Mouse (Mus musculus) liver, postnatal 0 days (tissue): ENCODE results near the gene Dock10. TPM values are rescaled to one million over a fixed set of nuclear protein-coding genes. Genes with fewer than 3 reads are reported as not detected.

Experiments used
- ATAC-seq: fragments of 200-750 bp; cut with Nextera tagmentation; 2 replicates; pipeline ENCODE4 v1.8.0; 2017; ENCODE audit warnings: mild to moderate bottlenecking, moderate library complexity
- DNase-seq: peaks from one replicate; pipeline ENCODE4 v3.0.0-alpha.2; 2016
- H3K27ac ChIP-seq: fragments of 300-500 bp; sonication (generic); 2 replicates; pipeline ENCODE4 v1.5.1; 2014; ENCODE audit warnings: antibody characterized with exemption, moderate library complexity, mild to moderate bottlenecking, low read depth
- H3K27me3 ChIP-seq: fragments of 300-500 bp; sonication (generic); 2 replicates; pipeline ENCODE4 v1.6.1; 2014; ENCODE audit warnings: low read length, control low read depth, mixed read lengths; ENCODE audit not compliant: insufficient read depth
- H3K36me3 ChIP-seq: fragments of 300-500 bp; sonication (generic); replicated peaks from 2 replicates; pipeline ENCODE4 v1.6.1; 2014; ENCODE audit warnings: mild to moderate bottlenecking, control low read depth, low read length, moderate library complexity, mixed read lengths; ENCODE audit not compliant: insufficient read depth
- H3K4me1 ChIP-seq: fragments of 300-500 bp; sonication (generic); 2 replicates; pipeline ENCODE4 v1.6.1; 2014; ENCODE audit warnings: antibody characterized with exemption, mild to moderate bottlenecking, control low read depth; ENCODE audit not compliant: insufficient read depth
- H3K4me2 ChIP-seq: fragments of 300-500 bp; sonication (generic); 2 replicates; pipeline ENCODE4 v1.6.1; 2014; ENCODE audit warnings: low read depth, mild to moderate bottlenecking, low read length, moderate library complexity, mixed read lengths
- H3K4me3 ChIP-seq: fragments of 300-500 bp; sonication (generic); 2 replicates; pipeline ENCODE4 v1.5.1; 2014; ENCODE audit warnings: low read depth, low read length
- H3K9ac ChIP-seq: fragments of 300-500 bp; sonication (generic); replicated peaks from 2 replicates; pipeline ENCODE4 v1.6.1; 2014; ENCODE audit warnings: mild to moderate bottlenecking, moderate library complexity
- H3K9me3 ChIP-seq: fragments of 300-500 bp; sonication (generic); 2 replicates; pipeline ENCODE4 v1.6.1; 2016; ENCODE audit warnings: mild to moderate bottlenecking, control low read depth, low read length, mixed read lengths
- CTCF ChIP-seq: sonication (generic); IDR thresholded peaks from 2 replicates; pipeline ENCODE4 v1.5.1; 2016; ENCODE audit warnings: antibody characterized with exemption, low read depth
- EP300 ChIP-seq: IDR thresholded peaks from 2 replicates; pipeline ENCODE4 v1.6.1; 2016; ENCODE audit warnings: antibody characterized with exemption, low read depth, mild to moderate bottlenecking
- WGBS: fragments of 180-500 bp; shearing (Covaris S2); extraction: QIAGEN DNeasy Blood & Tissue Kit; methylation state at CpG from one replicate; pipeline ENCODE4 v1.1.7; 2014; ENCODE audit not compliant: insufficient replicate concordance; 5-methylcytosine and 5-hydroxymethylcytosine counted together
- polyA plus RNA-seq: library from polyadenylated mRNA; unstranded; fragments of >200 nt; fragmentation: Nextera tagmentation; extraction: Ambion mirVana; gene quantifications from 2 replicates; pipeline ENCODE4 v1.2.1, GENCODE M21; 2015

Dock10 gene
- polyA plus RNA-seq, 1 experiment from 2014 or later = 3.3 TPM

GRCm38 (mm10) chr1:80763042-80763950, 5.0 kb upstream of the Dock10 start:
- Histone ChIP-seq H3K4me1 (no peaks in the 10 kb centered on the region), H3K9ac (no peak overlapping the region), H3K4me2 (no peak overlapping the region), H3K27ac (no peak overlapping the region), H3K4me3 (no peak overlapping the region), H3K27me3 (peaks cover 4% of the 10 kb centered on the region; the same call in 1 of the 2 replicates), H3K9me3 (no peaks in the 10 kb centered on the region), H3K36me3 (no peaks in the 10 kb centered on the region)
- WGBS = 39% methylated on average over 4 of the region's 4 CpGs
- ATAC-seq (no peak), DNase-seq (no peak)
- TF ChIP-seq CTCF = no peak

DNA sequence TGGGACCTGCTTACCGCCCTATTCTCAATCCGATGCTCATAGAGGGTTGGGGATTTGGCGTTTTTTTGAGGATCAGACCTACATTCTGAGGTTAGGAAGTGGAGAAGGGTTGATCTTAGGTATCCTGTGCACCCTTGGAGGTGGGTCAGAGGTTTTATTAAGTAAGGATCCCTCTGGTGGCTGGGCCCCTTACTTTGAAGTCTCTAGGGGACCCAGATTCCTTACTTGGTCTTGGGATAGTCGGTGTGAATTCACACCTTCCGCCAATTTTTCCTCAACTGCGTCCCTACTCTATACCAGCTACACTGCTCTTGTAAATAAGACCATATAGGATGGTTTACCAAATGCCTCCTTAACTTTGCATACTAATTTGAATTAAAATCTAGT, 464 bp upstream of the Dock10 start:
- Histone ChIP-seq H3K9me3 (no peaks in the 10 kb centered on the region), H3K36me3 (no peaks in the 10 kb centered on the region), H3K9ac (peak overlapping the region; percentile 65), H3K4me1 (0 out of 2 replicates have a peak, but pooled peaks cover 2% of the 10 kb centered on the region), H3K27ac (0 out of 2 replicates have a peak overlapping the region, but pooled peaks have one; percentile 22), H3K27me3 (peaks cover 10% of the 10 kb centered on the region; the same call in 1 of the 2 replicates), H3K4me2 (peak overlapping the region; percentile 82), H3K4me3 (peak overlapping the region; percentile 64)
- ATAC-seq (no peak), DNase-seq (no peak)
- 17% methylated on average over 6 of the region's 6 CpGs for WGBS
- TF ChIP-seq CTCF (no peak), EP300 (no peak)

- Histone ChIP-seq H3K9me3 (no peaks in the 10 kb centered on the region), H3K4me2 (peak overlapping the region; percentile 82), H3K4me3 (peak overlapping the region; percentile 64), H3K9ac (peak overlapping the region; percentile 65; the same call in 1 of the 2 replicates), H3K4me1 (0 out of 2 replicates have a peak, but pooled peaks cover 2% of the 10 kb centered on the region), H3K27me3 (peaks cover 10% of the 10 kb centered on the region; the same call in 1 of the 2 replicates), H3K36me3 (no peaks in the 10 kb centered on the region), H3K27ac (peak overlapping the region; percentile 48; the same call in 1 of the 2 replicates)
- WGBS = 0% methylated on average over 6 of the region's 6 CpGs
- TF ChIP-seq EP300 = no peak
- no peak for TF ChIP-seq CTCF
- DNase-seq (no peak), ATAC-seq (0 out of 2 replicates have a peak, but pooled peaks have one; percentile 3)
Observed at GRCm38 (mm10) chr1:80757650-80757976, 714 bp downstream of the Dock10 start.

DNA sequence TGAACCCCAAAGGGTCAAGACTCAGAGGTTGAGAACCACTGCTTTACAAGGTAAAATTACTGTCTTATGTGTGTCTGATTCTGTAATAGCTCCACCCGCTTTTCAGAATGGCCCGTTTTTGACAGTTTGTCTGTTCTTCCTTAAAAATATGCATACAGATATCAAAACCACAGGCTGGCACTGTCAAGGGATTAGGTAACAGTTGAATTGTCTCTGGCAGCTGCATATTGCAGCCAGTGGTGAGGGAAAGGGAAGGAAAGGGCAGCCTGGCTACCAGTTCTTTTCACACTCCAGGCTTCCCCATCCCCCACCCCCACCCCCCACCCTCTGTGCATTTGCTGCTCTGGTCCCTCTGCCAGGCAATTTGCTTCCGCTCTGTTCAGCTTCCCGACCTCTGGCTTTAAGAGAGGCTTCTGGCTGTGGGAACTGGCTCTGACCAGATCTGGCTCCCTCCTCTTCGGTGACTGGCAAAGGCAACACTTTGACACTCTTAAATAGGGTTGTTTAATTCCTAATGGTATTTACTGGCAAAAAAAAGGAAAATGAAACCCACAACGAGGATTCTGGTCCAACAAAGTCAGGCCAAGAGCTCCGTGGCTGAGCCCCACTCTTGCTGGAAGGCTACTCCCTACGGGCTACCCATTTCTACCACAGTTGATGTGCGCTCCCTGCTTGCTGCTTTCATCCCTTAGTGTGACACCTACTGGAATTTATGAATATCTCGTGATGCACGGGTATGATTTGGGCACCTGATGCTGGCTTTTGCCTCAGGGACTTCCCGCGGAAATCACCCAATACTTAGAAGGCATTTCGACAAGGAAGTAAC, 1.3 kb downstream of the Dock10 start:
- Histone ChIP-seq H3K9ac (0 out of 2 replicates have a peak overlapping the region, but pooled peaks have one; percentile 65), H3K4me1 (0 out of 2 replicates have a peak, but pooled peaks cover 2% of the 10 kb centered on the region), H3K4me3 (peak overlapping the region; percentile 64), H3K27ac (peak overlapping the region; percentile 48; the same call in 1 of the 2 replicates), H3K4me2 (peak overlapping the region; percentile 82), H3K27me3 (peaks cover 10% of the 10 kb centered on the region; the same call in 1 of the 2 replicates), H3K36me3 (no peaks in the 10 kb centered on the region), H3K9me3 (no peaks in the 10 kb centered on the region)
- 3% methylated on average over 14 of the region's 14 CpGs for WGBS
- TF ChIP-seq CTCF (peak; percentile 32; the same call in 1 of the 2 replicates), EP300 (peak; percentile 82)
- ATAC-seq (peak; percentile 69), DNase-seq (peak; percentile 22)

- Histone ChIP-seq H3K27ac (no peak overlapping the region), H3K36me3 (no peaks in the 10 kb centered on the region), H3K4me2 (no peak overlapping the region), H3K27me3 (peaks cover 10% of the 10 kb centered on the region; the same call in 1 of the 2 replicates), H3K9me3 (no peaks in the 10 kb centered on the region), H3K4me3 (no peak overlapping the region), H3K4me1 (0 out of 2 replicates have a peak, but pooled peaks cover 2% of the 10 kb centered on the region), H3K9ac (no peak overlapping the region)
- TF ChIP-seq EP300 = no peak
- TF ChIP-seq CTCF = no peak
- no peak for DNase-seq
- no peak for ATAC-seq
- 15% methylated on average over 2 of the region's 2 CpGs for WGBS
Observed at GRCm38 (mm10) chr1:80756060-80756439, 2.3 kb downstream of the Dock10 start.
